Mouse (Mus musculus) adrenal gland, postnatal 0 days (tissue): ENCODE data around the gene Tvp23a. TPM values are rescaled to one million over a fixed set of nuclear protein-coding genes. Genes with fewer than 3 reads are reported as not detected.

Experiments
- polyA plus RNA-seq: library from polyadenylated mRNA; unstranded; fragments of >200 nt; fragmentation: Nextera tagmentation; extraction: Ambion mirVana; gene quantifications from 2 replicates; pipeline ENCODE4 v1.2.1, GENCODE M21; 2015

The Tvp23a gene
- 4.9 and 7.3 TPM in 2 replicates for polyA plus RNA-seq

DNA sequence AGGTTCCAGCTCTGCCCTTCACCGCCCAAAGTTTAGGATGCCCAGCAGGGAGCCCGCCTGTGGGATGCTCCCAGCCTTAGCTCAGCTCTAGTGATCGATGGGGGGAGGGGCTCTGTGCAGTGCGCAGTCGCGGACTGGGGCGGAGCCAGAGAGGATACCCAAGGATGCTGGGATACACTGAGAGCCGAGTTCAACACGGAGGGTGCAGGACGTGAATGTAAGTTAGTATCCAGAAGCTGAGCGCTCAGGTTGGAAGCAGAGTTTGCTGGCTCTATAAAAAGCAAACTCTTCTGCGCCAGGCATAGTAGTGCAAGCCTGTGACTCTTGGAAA, at the start of gene Tvp23a:
TSS of gene Tvp23a (minus strand) at position 99 of the 331 bp plus-strand sequence.

DNA sequence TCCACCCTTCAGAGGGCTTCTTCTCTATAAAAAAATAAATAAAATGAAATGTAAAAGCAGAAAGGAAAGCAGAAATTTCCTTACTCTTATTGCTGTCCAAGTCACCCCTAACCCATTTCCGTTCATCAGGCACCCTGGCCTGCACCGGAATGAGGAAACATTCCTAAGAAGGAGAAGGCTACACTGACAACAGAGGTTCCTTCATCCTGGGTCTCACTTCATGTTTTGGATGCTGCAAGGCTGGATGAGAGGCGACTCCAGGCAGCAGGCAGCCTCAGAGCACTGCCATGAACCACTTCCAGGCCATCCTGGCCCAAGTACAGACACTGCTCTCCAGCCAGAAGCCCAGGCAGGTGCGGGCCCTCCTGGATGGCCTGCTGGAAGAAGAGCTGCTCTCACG, 32.7 kb upstream of the Tvp23a start, which contains the start of gene Ciita:
TSS of gene Ciita (plus strand) at position 203 of the 400 bp plus-strand sequence.

DNA sequence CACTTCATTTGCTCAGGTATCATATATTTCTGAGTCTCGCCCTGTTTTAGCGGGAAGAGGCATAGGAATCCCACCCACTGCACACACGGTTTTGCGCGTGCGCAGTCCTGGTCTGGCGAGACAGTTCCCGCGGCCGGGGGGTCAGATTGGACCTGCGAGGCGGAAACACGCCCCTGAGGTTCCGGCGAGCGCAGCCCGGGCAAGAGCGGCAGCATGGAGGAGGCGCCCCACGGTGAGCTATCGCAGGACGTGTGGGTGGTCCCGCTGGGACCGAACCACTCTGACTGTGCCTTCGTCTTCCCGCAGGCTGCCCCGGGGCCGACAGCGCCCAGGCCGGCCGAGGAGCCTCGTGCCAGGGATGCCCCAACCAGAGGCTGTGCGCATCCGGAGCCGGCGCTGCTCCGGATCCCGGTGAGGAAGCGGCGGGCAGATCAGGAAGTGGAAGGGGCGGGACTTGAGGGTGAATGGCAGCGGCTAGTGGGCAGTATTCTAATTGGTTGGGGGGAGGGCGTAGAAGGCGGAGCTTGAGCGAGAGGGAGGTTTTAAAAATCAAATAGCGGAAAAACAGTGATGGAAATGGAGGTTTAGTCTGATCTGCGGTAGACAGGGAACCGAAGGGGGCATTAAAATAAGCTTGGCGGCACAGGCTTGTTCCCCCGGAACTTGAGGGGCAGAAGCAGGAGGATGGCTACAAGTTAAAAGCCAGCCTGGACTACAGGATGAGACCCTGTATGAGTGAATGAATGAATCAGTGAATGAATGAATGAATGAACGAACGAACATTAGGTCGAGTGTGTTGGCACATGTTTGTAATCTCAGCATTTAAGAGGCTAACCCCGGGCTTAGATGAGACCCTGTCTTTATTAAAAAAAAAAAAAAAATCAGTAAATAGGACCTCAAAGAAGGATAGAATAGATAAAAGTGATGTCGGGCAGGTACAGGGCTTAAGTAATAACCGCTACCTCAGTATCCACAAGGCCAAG, 35.1 kb downstream of the Tvp23a start, which contains the start of gene Nubp1:
TSS of gene Nubp1 (plus strand) at position 185 of the 983 bp plus-strand sequence.

DNA sequence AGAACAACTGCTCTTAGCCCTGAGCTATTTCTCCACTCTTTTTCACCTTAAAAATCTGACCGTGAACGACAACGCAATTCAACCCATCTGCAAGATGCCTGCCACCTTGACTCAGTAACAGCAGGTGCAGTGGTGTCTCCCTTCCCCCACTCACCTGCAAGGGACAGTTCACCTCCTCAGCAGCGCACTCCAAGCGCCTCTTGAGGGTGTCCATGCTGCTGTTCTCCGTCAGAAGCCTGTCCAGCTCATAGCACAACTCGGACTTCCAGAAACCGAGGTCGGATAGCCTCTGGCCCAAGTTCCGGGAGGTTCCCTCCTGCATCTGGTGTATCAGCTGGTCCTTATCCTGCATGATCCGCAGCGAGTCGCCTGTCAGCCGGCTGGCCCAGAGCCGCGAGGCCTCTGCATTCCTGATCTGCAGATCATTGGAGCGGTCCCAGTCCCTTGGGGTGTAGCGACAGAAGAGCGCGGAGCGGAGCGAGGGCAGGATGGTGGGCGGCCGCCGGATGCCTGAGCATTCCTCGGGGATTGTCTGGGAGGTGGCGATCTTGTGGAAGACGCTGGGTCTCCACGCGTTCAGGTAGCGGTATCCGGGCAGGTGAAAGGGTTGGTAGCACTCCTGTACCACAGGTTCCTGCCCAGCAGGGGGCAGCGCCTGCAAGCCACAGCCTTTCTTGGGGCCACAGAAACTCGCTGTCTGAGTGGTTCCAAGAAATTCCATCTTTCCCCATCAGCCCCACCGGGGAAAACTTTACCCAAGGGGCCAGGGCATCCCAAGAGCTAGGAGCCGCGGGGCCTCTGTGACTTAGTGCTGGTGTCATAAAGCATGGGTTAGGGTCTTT, 52.2 kb downstream of the Tvp23a start, which contains the start of gene Tekt5:
TSS of gene Tekt5 (minus strand) at position 792 of the 842 bp plus-strand sequence.

Other genes starting within 250 kb of the Tvp23a start
- gene Emp2, start 133.4 kb downstream of the Tvp23a start, polyA plus RNA-seq: 12.4 and 18.3 TPM in 2 replicates
- 0.29 TPM in 1 of 2 replicates, not detected in the other for gene Tekt5, start 51.9 kb downstream of the Tvp23a start, polyA plus RNA-seq
- gene Nubp1, start 35.4 kb downstream of the Tvp23a start, polyA plus RNA-seq: 32.1 and 33.1 TPM in 2 replicates
- gene Ciita, start 32.7 kb upstream of the Tvp23a start, polyA plus RNA-seq: 0.14 and 0.30 TPM in 2 replicates
- 20.1 and 20.2 TPM in 2 replicates for gene Dexi, start 95.7 kb upstream of the Tvp23a start, polyA plus RNA-seq
- gene Clec16a, start 98.0 kb upstream of the Tvp23a start, polyA plus RNA-seq: 22.8 and 33.5 TPM in 2 replicates